12 mouse cellular contexts compared by ENCODE assay signal in genomic region chr7:46131266-46131665, GRCm38 (mm10). TPM values are rescaled to one million over a fixed set of nuclear protein-coding genes. Genes with fewer than 3 reads are reported as not detected.
DNase-seq lines count a peak whose midpoint lies in the region; ATAC-seq and TF ChIP-seq lines count a peak whose summit lies in the region.
"Had no signal": no experiment of that assay in that cellular context is flagged by ENCODE, and none has a peak within 500 bp of the region (broad histone marks: within the 10 kb centered on the region; RNA-seq: fewer than 3 reads in every experiment).

No protein-coding gene starts in this region.

- no peak overlapping the region for H3ac ChIP-seq in myocyte (ENCODE audit: control insufficient read depth, insufficient read length)

- H3K9ac ChIP-seq in midbrain, embryonic 11.5 days (ENCODE audit: low read length): no peak overlapping the region
- H3K9ac ChIP-seq in midbrain, embryonic 15.5 days: no peak overlapping the region
- H3K9ac ChIP-seq: embryonic facial prominence, embryonic 15.5 days; heart, embryonic 13.5 days; lung, embryonic 15.5 days had no signal

- 18% methylated on average over 3 of the region's 3 CpGs for WGBS in midbrain, embryonic 11.5 days
- WGBS in midbrain, embryonic 15.5 days: 18% methylated on average over 3 of the region's 3 CpGs

- TF ChIP-seq POLR2A in myocyte (IDR thresholded peaks at IDR 0.05; ENCODE audit: insufficient read length, low read depth): no peak

- no peak overlapping the region for H3K4me3 ChIP-seq in midbrain, embryonic 11.5 days (ENCODE audit: low read depth, low read length)
- H3K4me3 ChIP-seq in midbrain, embryonic 15.5 days: no peak overlapping the region
- H3K4me3 ChIP-seq in myocyte: no peak overlapping the region
- H3K4me3 ChIP-seq: embryonic facial prominence, embryonic 15.5 days; heart, embryonic 13.5 days; lung, embryonic 15.5 days had no signal

- no peaks in the 10 kb centered on the region for H3K36me3 ChIP-seq in midbrain, embryonic 11.5 days (ENCODE audit: control insufficient read depth, insufficient read depth, low read length)
- no peaks in the 10 kb centered on the region for H3K36me3 ChIP-seq in midbrain, embryonic 15.5 days (replicated peaks)
- H3K36me3 ChIP-seq in myocyte (ENCODE audit: control insufficient read depth, insufficient read depth): no peaks in the 10 kb centered on the region
- H3K36me3 ChIP-seq: embryonic facial prominence, embryonic 15.5 days; heart, embryonic 13.5 days; lung, embryonic 15.5 days had no signal

- H3K4me1 ChIP-seq in midbrain, embryonic 11.5 days (ENCODE audit: control insufficient read depth, insufficient read depth, low read length): peaks cover 2% of the 10 kb centered on the region; the same call in 1 of the 2 replicates
- peaks cover 19% of the 10 kb centered on the region for H3K4me1 ChIP-seq in midbrain, embryonic 15.5 days

- no peaks in the 10 kb centered on the region for H3K79me2 ChIP-seq in myocyte (ENCODE audit: control insufficient read depth, insufficient read depth)

- no peaks in the 10 kb centered on the region for H3K9me3 ChIP-seq in midbrain, embryonic 11.5 days (ENCODE audit: control insufficient read depth, low read length)
- H3K9me3 ChIP-seq in midbrain, embryonic 15.5 days: no peaks in the 10 kb centered on the region
- H3K9me3 ChIP-seq: embryonic facial prominence, embryonic 15.5 days; heart, embryonic 13.5 days; lung, embryonic 15.5 days had no signal

- peak; percentile 38; the same call in 1 of the 2 replicates for ATAC-seq in midbrain, embryonic 11.5 days (ENCODE audit: low FRiP score)
- no peak for ATAC-seq in midbrain, embryonic 15.5 days (replicated peaks)
- no peak for ATAC-seq in granulocyte monocyte progenitor cell, adult 5-6 weeks (replicated peaks; ENCODE audit: poor library complexity, severe bottlenecking)
- no peak for ATAC-seq in erythroid progenitor cell, adult 5-6 weeks (replicated peaks; ENCODE audit: low FRiP score, poor library complexity, severe bottlenecking)

- no peak overlapping the region for H3K27ac ChIP-seq in midbrain, embryonic 11.5 days (ENCODE audit: low read depth, low read length)
- H3K27ac ChIP-seq in midbrain, embryonic 15.5 days: no peak overlapping the region
- H3K27ac ChIP-seq: embryonic facial prominence, embryonic 15.5 days; heart, embryonic 13.5 days; lung, embryonic 15.5 days had no signal

- H3K4me2 ChIP-seq in midbrain, embryonic 11.5 days: no peak overlapping the region
- no peak overlapping the region for H3K4me2 ChIP-seq in midbrain, embryonic 15.5 days
- H3K4me2 ChIP-seq in myocyte (ENCODE audit: low read depth): peak overlapping the region; percentile 57
- H3K4me2 ChIP-seq: embryonic facial prominence, embryonic 15.5 days; heart, embryonic 13.5 days; lung, embryonic 15.5 days had no signal

- DNase-seq in adrenal gland, postnatal 10 days: peak; percentile 24
- DNase-seq in adrenal gland, adult 8-10 months: no peak
- no peak for DNase-seq in midbrain, embryonic 11.5 days (ENCODE audit: low spot score, missing footprints)
- peak; percentile 76 for DNase-seq in cerebellum, adult 9-10 months
- DNase-seq: thymus, postnatal 14 days had no signal

- H3K27me3 ChIP-seq in midbrain, embryonic 11.5 days (ENCODE audit: control insufficient read depth, insufficient read depth, low read length): no peaks in the 10 kb centered on the region; the same call in 1 of the 2 replicates
- H3K27me3 ChIP-seq in midbrain, embryonic 15.5 days (replicated peaks): no peaks in the 10 kb centered on the region
- peaks cover 4% of the 10 kb centered on the region for H3K27me3 ChIP-seq in myocyte (ENCODE audit: control insufficient read depth, insufficient read depth, insufficient read length)

TF ChIP-seq in myocyte, 11 proteins besides CTCF, POLR2A, EP300 and RAD21:
- TF ChIP-seq E2F4 (IDR thresholded peaks at IDR 0.05; ENCODE audit: insufficient read depth): no peak
- TF ChIP-seq USF1 (IDR thresholded peaks at IDR 0.05; ENCODE audit: low read depth): peak; percentile 88

RNA-seq across cellular contexts. Expression of gene Kcnj11, which starts 30.7 kb away (rescaled TPM):
- total RNA-seq in adrenal gland, postnatal 10 days (2021): 1 to 10 TPM; 1.7 to 4.9 TPM
- 1 to 10 TPM; 1.1 to 2.7 (median 1.3) TPM for total RNA-seq in adrenal gland, adult 8-10 months (2022)
- 0.07 and 0.49 TPM in 2 replicates for polyA plus RNA-seq in midbrain, embryonic 11.5 days (2014; fragmentation: Nextera tagmentation; extraction: Ambion mirVana)
- polyA plus RNA-seq in midbrain, embryonic 15.5 days (2015; fragmentation: Nextera tagmentation; extraction: Ambion mirVana): 2.3 and 2.4 TPM in 2 replicates
- polyA plus RNA-seq in myocyte (2012; fragmentation: generic; extraction: Trizol): 0.46 TPM
- total RNA-seq in granulocyte monocyte progenitor cell, adult 5-6 weeks (2014; fragmentation: Nextera tagmentation): not detected in 2 replicates
- not detected in 2 replicates for total RNA-seq in granulocyte monocyte progenitor cell, adult 5-6 weeks (2017)
- total RNA-seq in erythroid progenitor cell, adult 5-6 weeks (2015; ENCODE audit: low replicate concordance): not detected in 2 replicates
- total RNA-seq in erythroid progenitor cell, adult 5-6 weeks (2017; ENCODE audit: low replicate concordance): not detected in 2 replicates

RNA-seq across cellular contexts. Expression of gene Abcc8, which starts 48.6 kb away (rescaled TPM):
- total RNA-seq in adrenal gland, postnatal 10 days (2021): 1 to 10 TPM in 1 of 2 experiments, under 1 TPM in 1; 0.78 to 1.7 TPM
- total RNA-seq in adrenal gland, adult 8-10 months (2022): 1 to 10 TPM in 3 of 4 experiments, under 1 TPM in 1; 0.92 to 2.9 (median 1.7) TPM
- polyA plus RNA-seq in midbrain, embryonic 11.5 days (2014; fragmentation: Nextera tagmentation; extraction: Ambion mirVana): 0.46 and 0.49 TPM in 2 replicates
- 5.8 and 9.3 TPM in 2 replicates for polyA plus RNA-seq in midbrain, embryonic 15.5 days (2015; fragmentation: Nextera tagmentation; extraction: Ambion mirVana)
- polyA plus RNA-seq in myocyte (2012; fragmentation: generic; extraction: Trizol): 0.34 TPM
- total RNA-seq in granulocyte monocyte progenitor cell, adult 5-6 weeks (2014; fragmentation: Nextera tagmentation): not detected in 2 replicates
- total RNA-seq in granulocyte monocyte progenitor cell, adult 5-6 weeks (2017): not detected in 2 replicates
- total RNA-seq in erythroid progenitor cell, adult 5-6 weeks (2015; ENCODE audit: low replicate concordance): not detected in 2 replicates
- total RNA-seq in erythroid progenitor cell, adult 5-6 weeks (2017; ENCODE audit: low replicate concordance): not detected in 2 replicates

Comparison
In these comparisons a context has a peak if more than half of its experiments do, and no peak if none do; other contexts are left out.
1. DNase-seq: peak in adrenal gland, postnatal 10 days (single experiment) and cerebellum, adult 9-10 months (single experiment); none in adrenal gland, adult 8-10 months (single experiment) and midbrain, embryonic 11.5 days (single experiment).